Mouse (Mus musculus): Measurements from ENCODE around the gene Pip5k1b.

GRCm38 (mm10) chr19:24335611-24336343, 219.9 kb downstream of the Pip5k1b start:
- no peak for TF ChIP-seq POLR2A (IDR thresholded peaks at IDR 0.05; ENCODE audit: insufficient read depth, low read depth, low read length)
- TF ChIP-seq CTCF (IDR thresholded peaks at IDR 0.05): no peak
